Mouse (Mus musculus) right cerebral cortex, adult 18-20 months (tissue): ENCODE measurements around the gene Gpr3.

ENCODE experiments used
- DNase-seq: peaks from one replicate; pipeline ENCODE4 v3.0.0; 2022; ENCODE audit warnings: mixed read lengths

Gene Gpr3

DNA sequence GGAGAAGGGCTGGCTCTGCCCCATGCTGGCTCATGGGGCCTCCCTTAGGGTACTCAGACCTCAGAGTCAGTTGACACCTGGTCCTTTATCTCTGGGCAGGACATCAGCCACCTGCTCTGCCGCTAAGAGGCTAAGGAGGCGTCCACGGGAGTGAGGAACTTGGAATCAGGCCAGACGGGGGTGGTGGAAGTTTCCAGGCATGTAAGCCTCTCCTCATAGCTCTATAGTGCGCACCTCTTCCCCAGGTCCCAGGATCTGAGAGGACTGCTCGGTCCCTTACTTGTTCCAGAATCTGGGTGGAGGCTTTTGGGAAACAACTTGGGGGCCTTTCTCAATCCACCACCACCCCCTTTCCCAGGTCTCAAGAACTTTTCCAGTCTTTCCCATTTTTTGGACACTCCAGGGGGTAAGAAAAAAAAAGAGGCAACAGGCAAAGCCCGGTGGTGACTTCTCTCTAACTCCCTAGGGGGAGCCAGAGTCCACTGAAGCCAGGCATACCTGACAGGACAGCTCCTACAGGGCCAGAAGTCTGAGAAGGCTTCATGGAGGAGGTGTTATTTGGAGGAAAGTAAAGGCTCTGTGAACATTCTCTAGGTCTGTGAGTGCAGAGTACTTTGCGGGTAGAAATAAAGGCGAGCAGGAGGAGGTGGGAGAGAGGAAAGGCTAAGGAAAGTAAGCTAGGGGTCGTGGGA lies 21.1 kb upstream of the Gpr3 start:
- no peak for DNase-seq

DNA sequence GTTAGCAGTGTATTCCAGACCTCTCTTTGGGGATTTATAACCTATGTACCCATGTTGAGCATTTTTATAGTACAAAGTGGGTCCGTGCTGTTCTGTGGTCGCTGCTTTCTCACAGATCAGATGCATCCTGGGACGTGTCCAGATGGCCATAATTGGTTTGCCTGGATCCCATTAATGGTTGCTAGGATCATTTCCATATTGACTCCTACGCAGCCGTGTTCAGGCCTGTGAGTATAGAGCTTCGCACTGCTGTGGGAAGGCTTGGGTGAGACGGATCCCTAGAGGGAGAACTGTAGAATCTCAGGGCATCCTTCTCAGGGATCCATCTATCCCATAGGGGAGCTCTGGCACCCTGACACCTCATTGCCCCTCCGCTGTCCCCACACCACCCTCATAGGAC lies 17.2 kb upstream of the Gpr3 start:
- no peak for DNase-seq

DNA sequence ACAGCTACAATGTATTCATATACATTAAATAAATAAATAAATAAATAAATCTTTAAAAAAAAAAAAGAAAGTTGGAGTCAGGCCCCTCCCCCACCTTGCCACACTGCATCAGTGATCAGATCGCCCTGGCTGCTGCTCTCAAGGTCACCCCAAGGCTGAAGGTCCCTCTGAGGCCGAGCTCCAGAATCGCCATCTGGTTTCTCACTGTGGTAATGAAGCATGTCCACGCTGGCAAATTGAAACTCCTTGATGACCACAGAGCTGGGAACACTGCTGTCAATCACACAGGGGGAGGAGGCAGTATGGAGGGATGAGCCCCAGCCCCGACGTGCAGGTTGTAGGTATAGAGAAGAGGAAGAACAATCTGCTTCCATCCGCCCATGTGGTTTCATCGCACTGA lies 15.3 kb upstream of the Gpr3 start:
- no peak for DNase-seq

DNA sequence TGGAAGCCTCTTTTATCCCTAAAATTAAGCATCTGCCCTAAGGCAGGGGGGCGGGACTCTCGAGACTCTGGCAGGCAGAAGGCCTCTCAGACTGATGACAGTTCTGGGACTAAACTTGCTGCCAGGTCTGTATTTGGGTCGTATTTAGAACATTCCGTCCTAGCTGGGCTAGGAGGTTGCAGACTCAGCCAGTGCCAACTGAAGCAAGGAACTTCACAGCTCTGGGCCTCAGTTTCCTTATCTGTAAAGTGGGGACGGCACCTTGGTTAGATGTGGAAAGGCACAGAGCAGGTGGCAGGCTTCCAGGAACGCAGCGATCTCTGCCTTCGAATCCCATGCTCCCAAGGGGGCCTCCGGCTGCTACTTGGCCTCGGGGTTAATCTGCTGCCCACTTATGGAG lies 13.7 kb upstream of the Gpr3 start:
- no peak for DNase-seq

DNA sequence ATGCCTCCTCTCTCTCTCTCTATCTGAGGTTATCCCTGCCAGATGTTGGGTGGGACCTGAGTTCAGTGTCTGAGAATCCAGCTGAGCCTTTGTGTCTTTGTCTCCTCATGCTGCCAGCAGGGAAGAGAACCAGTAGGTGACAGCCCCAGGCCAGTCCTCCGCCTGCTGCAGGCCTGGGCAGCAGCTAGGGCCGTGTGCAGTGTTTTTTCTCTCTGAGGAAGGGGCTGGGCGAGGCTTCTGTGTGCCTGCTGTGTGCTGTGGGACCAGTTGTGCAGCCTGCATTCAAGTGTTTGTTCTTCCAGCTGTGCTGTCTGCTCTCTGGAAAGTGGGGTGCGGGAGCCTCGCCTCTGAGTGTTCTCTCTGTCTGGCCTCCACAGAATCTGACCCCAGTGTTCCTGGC lies 11.5 kb upstream of the Gpr3 start:
- DNase-seq, result no peak

DNA sequence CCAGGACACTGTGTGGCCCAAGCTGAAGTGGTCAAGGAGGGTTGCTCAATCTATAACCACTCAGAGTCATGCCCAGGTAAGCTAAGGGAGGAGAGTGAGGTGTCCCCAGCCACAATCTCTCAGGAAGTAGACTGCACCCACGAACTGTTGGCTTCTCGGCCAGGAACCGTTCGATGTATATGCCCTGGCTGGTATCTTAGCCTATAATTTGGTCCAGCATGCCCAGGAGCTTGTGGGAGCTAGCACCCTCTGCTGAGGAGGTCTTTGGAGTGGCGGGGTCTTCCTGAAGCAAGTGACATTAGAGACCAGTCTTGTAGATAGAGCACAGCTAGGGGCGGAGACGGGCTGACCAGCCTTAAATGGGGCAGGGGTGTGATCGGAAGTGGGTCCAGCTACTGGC lies 9.4 kb upstream of the Gpr3 start:
- no peak for DNase-seq

DNA sequence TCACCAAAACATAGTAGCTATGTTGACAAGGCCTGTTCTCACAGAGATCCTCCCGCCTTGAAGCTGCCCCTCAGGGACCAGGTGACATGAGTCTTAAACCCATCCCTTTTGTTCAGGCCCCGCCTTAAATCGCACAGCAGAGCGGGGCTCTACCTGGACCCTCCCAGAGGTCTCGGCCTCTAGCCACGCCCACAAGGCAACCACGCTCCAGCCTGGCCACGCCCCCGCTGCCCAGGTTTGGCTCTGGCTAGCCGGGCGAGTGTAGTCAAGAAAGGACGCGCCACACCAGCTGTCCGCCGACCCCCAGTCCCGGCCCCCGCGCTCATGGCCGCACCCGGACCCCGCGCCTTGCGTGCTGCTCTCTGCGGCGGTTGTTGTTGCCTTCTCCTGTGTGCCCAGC lies 8.3 kb upstream of the Gpr3 start:
- no peak for DNase-seq

DNA sequence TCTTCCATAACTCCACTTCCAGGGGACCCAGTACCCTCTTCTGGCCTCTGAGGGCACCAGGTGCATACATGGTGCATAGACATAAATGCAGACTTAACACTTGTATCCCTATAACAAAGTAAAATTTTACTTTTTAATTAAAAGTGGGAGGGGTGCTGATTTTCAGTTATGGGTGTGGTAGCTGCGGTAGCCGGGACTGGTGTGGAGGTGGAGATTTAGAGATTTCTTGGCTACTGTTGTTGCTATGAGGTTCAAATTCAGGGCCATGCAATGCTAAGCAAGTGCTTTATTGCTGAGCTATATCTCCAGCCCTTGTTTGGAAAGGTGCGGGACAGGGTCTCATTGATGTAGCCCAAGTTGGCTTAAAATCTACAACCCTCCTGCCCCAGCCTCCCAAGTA lies 6.4 kb upstream of the Gpr3 start:
- DNase-seq, result no peak

DNA sequence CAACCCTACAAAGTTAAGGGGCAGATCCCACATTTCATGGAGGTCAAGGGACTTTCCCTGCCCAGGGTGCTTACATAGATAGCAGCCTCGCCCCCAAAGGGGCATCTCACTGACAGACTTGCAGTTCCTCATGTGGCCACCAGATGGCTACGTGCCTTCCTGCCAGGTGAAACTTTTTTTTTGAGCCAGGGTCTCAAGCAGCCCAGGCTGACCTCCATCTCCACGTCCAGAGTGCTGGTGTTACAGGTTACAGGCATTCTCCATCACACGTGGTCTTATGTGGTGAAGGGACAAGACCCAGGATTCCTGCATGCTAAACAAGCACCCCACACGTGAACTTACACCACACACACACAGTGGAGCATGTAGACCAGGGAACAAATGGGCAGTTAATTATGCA lies 5.3 kb upstream of the Gpr3 start:
- DNase-seq, result peak; percentile 31

DNA sequence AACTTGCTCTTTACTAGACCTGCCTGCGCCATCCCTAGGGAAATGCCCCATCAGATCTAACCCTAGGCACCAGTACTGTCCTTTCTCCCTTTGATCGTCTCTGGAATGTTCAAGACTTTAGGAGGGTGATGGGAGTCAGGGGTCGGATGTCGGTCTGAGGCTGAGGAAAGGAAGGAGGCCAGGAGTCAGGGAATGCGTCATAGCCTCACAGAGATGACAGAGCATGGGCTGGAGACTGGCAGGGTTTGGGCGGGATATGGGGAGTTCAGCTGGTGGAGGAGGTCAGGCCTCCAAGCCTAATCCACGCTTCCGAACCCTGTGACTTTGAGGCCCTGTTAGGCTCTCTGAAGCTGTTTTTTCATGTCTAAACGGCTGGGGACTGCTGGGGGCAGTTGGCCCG lies 1.3 kb upstream of the Gpr3 start:
- DNase-seq, result no peak

DNA sequence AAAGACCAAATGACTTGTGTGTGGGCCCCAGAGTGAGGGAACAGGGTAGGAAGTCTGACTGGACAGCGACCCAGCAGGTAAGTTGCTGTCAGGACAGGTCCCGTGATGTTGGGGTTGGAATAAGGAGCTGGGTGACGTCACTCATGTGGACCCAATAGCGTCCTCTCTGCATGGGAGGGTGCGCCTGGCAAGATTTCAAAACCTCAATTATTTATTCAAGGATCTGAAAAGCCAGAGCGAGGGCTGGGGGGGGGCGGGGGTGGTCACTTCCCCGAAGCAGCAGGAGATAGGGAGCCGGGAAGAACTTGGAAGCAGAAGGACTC lies 893 bp upstream of the Gpr3 start:
- peak; percentile 44 for DNase-seq

DNA sequence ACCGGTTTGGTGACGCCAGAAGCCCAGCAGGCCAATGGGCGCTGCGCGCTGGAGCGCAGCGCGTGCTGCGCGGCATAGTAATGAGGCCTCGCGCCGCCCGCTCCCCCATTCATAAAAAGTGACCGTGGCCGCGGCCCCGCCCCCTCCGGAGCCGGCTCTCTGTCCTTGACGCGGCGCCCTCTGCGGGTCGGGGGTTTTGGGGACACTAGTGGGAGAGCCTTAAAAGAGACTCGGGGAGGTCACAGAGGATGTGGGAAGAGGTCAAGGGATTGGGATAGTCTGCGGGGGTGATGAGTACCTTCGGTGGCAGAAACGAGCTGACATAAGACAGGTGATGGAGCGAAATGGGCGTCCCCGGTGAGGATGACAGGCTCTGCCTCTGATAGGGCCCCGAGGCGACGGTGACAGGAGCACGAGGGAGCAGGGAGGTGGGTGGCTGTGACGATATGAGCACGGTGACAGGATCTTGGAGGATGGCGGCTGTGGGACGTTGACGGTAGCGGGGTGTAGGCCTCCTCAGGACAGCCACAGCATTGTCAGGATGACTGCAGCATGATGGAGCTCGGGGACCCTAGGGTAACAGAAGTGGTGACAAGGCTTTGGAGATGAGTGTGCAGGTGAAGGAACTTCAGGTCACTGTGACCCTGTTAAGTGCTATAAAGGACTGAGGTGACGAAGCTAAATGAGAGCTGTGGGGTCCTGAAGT lies 379 bp upstream of the Gpr3 start:
- DNase-seq, result peak; percentile 88

DNA sequence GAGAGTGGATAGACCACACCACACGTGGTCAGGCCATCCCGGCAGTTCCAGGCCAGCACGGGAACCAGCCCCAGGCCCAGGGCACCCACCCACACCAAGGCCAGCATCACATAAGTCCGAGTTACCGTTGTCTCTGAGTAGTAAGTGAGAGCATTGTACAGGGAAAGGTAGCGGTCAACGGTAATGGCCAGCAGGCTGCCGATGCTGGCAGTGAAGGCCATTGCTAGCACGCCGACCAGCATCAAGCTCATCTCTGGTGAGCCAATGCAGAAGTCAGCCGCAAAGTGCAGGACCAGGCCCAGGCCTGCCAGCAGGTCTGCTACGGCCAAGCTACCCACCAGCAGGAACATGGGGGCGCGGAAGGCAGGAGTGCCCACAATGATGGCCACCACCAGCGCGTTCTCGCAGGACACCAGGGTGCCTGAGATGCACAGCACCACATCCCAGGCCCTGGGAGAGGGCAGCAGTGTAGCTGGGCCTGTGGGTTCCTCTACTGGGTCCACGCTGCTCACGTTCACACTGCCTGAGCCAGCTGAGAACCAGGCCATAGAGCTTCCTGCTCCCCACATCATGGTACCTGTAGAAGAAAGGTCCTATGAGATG lies 1.4 kb downstream of the Gpr3 start:
- DNase-seq, result no peak

DNA sequence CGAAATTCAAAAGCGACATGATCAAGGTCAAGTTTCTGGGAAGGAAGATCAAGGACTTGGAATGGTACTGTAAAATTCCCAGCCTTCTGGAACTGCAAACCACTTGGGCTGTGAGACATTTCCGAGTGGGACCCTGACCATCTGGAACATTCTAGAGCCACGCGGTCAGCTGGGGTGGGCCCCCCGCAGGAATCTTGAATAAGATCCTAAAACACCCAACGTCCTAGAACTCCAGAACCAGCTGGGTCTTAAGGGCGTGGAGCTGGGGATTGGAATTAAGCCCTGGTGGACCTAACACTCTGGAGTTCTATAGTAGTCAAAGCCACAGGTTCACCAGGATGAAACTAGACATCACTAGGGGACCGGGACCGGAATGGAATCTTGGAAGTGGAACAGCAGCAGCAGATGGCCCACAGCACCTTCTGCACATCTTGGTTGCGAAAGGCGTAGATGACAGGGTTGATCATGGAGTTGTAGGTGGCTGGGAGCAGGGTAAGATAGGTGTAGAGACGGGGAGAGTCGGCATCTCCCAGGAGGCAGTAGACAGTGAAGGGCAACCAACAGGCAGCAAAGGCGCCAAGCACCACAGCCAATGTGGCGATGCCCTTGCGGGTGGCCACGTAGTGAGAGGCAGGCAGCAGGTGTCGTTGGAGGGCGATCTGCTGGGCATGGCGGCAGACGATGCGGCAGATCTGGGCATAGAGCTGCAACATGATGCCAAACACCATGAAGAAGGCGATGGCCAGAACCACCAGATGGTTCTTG lies 2.1 kb downstream of the Gpr3 start:
- DNase-seq, result no peak

DNA sequence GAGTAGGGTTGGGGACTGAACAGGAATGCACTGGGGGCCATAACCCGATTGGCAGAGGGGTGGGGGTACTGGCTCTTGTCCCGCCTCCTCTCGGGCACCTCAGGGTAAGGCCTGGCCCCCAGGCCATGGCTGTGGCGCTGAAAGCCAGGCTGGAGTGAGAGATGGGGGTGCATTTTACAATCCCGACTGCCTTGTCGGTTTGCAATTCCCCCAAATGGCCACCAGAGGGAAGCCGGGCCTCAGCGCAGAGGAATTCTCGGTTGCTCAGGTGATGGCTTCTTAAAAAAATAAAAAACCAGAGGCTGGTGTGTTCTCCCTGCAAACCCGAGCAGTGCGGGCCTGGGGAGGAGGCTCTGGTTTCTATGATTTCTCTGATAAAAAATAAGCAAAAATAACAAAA lies 3.0 kb downstream of the Gpr3 start:
- DNase-seq, result peak; percentile 43

DNA sequence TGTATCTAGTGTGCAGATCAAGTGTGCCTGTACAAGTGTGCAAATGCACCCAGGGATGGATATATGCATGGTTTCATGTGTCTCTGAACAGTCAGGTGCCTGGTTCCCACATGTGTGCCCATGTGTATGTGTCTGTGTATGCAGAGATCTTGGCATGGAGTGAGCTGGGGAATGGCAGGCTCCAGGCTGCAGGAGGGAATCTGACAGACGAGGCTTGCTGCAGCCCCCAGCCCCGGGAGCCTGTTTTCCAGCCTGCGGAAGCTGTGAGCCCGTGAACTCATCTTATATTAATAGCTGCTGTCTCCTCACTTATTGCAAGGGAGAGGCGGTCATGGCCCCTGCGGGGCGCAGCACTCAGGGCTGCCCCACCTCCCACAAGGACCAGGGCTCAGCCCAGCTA lies 8.0 kb downstream of the Gpr3 start:
- DNase-seq, result no peak

DNA sequence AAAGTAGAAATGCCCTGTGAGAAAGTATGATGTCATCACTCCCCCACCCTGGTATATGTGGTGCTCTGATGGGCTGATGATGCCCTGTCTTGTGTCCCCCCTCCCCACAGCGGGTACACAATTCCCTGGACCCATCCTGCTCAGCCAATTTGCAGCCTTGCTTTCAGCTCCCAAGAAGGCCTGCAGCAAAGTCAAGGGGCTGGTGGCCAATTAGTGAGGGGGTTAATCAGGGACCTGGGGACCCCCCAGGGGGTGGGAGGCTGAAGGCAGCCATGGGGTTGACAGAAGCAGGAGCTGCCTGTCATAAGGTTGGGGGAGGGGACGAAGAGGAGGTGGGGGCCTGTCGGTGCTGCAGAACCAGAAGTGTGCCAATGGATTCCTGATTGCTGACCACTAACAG lies 8.7 kb downstream of the Gpr3 start:
- no peak for DNase-seq

DNA sequence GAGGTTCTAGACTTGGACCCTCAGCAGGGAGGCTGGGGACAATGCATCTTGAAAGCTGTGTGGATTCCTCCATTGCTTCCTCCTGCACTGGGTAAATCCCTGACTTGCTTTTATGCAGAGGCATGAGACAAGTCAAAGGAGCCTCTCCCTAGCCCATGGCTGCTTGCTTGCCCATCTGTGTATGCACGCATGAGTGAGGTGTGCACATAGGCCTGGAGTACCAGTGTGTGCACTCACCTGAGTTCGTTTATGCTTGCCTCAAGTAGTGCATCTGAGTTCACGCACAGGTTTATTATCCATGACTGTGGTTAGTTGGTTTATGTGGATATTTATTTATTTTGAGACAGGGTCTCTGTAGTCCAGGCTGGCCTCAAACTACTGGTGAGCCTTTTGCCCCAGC lies 10.1 kb downstream of the Gpr3 start:
- no peak for DNase-seq

DNA sequence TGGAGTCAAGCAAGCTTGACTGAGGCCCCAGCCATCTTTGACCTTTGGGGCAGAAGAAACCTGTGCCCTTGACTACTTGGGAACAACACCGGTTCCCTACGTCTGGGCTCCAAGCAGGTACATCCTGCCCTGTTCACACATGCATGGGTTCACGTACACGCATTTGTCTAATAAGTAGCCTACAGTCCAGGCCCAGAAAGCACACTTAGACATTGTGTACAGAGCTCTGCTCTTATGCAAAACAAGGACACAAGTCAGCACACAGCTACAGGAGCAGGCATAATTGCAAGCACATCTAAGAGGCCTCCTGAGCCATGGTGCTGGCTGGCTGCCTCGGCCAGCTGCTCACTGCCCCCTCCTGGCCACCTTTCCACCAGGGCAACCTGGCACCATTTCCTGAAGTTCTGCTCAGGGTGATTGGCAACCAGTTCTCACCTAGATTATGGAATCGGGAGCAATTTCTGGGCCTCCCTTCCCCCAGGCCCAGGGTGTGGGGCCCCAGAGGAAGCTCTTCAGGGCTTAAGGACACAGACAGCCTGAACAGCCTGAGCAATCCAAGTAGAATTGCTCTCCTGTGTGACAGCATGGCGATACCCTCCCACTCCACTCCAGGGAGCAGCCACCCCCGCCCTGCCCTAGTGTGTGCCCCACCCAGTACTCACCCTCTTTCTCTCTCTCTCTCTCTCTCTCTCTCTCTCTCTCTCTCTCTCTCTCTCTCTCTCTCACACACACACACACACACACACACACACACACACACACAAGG lies 11.1 kb downstream of the Gpr3 start:
- DNase-seq, result peak; percentile 39

DNA sequence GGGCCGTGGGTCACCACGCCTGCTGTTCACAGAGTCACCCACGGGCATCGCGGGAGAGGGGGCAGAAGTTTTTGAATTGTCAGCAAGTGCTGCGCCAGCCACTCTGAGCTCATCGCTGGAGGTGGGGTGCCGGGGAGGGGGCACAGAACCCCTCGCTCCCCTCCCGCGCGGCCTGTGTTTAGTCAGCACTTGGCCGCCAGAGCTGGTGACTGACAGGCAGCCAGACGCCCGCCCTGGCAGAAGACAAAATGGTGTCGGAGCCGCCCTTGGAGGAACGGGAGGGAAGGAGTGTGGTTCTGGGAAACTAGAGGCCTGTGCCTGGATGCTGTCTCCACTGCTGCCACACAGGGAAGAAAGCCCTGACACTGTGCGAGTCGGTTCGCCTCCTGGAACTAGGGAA lies 12.0 kb downstream of the Gpr3 start:
- peak; percentile 68 for DNase-seq

DNA sequence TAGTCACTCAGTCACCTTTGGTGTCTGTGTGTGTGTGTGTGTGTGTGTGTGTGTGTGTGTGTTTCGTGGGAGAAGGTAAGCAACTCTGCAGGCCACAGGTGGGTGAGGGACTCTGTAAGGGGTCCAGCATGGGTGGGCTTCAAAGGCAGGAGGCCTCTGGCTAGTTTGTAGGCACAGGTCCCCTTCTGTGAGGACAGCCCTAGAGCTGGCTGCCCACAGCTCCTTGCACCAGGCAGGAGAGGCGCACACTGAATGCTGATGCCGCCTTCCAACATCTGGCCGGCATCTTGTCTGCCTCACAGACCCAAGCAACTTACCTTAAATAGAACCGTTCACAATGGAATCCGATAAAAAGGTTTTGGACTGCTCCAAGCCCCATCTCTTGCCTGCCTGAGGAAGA lies 12.6 kb downstream of the Gpr3 start:
- DNase-seq, result no peak

DNA sequence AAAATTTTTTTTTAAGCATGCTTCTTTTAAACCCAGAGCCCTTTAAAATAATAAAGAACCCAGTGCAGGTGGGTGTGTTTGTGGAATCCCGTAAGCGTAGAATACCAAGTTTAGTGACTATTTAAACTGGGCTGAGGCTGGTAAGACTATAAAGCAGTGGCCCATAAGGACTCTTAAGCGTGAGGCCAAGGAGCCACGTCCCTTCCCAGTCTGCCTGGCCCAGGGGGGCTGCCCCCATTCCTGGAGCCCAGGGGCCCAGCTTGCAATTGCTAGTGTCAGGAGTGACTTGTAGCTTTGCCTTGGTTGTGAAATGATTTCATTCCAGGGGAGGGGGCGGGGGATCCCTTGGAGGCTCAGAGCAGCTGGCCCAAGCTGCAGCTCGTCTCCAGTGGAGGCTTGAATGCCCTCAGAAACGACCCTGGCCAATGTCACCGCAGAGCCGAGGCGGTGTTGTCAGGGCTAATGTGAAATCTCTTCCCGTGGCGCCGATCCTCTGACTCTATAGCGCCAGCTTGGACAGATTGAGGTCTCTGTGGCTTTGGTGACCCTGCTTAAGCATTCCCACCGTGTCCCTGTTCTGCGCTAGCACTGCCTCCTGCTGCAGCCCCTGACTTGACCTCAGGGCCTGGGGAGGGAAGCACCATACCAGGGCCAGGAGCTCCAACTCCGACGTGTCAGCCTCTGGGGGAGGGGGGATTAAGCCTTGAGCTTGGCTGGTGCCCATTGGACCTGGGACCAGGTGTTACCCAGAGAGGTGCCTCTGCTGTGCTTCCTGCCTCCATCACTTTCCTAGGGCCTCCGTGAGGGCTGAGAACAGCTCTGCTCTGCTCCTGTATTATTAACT lies 13.8 kb downstream of the Gpr3 start:
- no peak for DNase-seq
